Mouse (Mus musculus): ENCODE results near the gene Vrk3. TPM values are rescaled to one million over a fixed set of nuclear protein-coding genes. Genes with fewer than 3 reads are reported as not detected.
A peak's percentile ranks its signal among the peaks of the same experiment; 100 is the strongest.
"Not testable (repeated sequence)": the region's sequence is repeated elsewhere in the genome, so short reads cannot be mapped to it uniquely, and the experiment has no call there.

The Vrk3 gene
- polyA plus RNA-seq, 1 experiment from 2014 or later: 30.7 TPM

DNA sequence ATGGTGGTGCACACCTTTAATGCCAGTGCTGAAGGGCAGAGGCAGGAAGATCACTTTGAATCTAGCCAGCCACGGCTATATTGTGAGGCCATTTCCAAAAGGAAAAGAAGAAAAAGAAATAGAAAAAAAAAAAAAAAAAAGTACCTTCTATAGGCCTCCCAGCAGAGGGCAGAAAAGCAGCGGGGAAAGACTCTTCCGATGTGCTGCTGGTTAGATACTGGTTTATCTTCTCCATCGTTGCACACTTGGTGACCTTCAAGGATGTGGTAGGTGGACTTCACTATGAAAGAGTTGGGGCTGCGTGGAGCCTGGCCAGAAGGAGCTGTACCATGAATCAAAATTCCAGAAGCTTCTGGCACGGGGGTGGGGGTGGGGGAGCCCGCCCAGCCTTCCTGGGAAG, 23.9 kb upstream of the Vrk3 start:
- Histone ChIP-seq H3K4me1 (no peaks in the 10 kb centered on the region), H3K4me2 (no peak overlapping the region), H3K9ac (no peak overlapping the region), H3K27me3 (replicated peaks) (peaks cover 27% of the 10 kb centered on the region), H3K9me3 (peaks cover 6% of the 10 kb centered on the region; the same call in 1 of the 2 replicates), H3K36me3 (no peaks in the 10 kb centered on the region), H3K27ac (replicated peaks) (no peak overlapping the region), H3K4me3 (no peak overlapping the region)
- 18% methylated on average over 7 of the region's 7 CpGs for WGBS
- no peak for ATAC-seq (ENCODE audit: extremely low read depth, insufficient number of reproducible peaks, low FRiP score, low TSS enrichment)

DNA sequence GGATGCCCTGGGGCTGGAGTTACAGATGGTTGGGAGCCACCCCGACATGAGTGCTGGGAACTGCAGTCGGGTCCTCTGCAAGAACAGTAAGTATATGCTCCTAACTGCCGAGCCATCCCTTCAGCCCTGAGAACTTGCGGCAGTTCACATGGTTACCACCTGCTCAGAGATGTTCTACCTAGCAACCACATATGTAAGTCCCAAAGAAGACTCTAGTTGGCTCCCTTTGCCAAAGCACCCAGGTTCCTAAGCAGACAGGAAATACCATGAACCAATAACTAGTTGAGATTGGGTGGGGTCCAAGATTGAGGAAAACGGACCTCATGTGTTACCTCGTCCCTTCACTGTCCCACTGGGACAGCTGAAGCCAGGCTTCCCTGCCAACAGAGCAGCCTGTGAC, 21.9 kb upstream of the Vrk3 start:
- Histone ChIP-seq H3K9me3 (peaks cover 6% of the 10 kb centered on the region; the same call in 1 of the 2 replicates), H3K4me3 (no peak overlapping the region), H3K4me2 (no peak overlapping the region), H3K27me3 (replicated peaks) (peaks cover 22% of the 10 kb centered on the region; the same call in 1 of the 2 replicates), H3K36me3 (no peaks in the 10 kb centered on the region), H3K9ac (no peak overlapping the region), H3K4me1 (no peaks in the 10 kb centered on the region), H3K27ac (replicated peaks) (no peak overlapping the region)
- no peak for ATAC-seq (ENCODE audit: extremely low read depth, insufficient number of reproducible peaks, low FRiP score, low TSS enrichment)
- WGBS: 64% methylated on average over 6 of the region's 6 CpGs

DNA sequence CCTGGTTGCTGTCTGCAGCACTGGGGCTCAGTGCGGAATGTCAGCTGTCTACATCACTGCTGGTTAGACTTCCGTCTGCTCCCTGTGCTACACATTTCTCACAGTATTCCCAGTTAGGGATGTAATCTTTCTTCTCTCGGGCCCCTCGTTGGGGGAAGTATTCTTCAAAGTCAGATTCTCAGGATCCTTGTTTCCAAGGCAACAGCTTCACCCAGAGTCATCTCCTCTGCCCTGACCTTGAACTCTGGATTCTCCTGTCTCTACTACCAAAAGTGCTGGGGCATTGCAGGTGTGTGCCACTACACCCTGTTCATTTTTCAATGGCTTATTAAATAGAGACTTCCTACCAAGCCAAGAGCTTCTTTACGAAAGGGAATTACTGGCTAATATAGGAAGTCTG, 21.1 kb upstream of the Vrk3 start:
- Histone ChIP-seq H3K9ac (no peak overlapping the region), H3K36me3 (no peaks in the 10 kb centered on the region), H3K4me1 (no peaks in the 10 kb centered on the region), H3K27ac (replicated peaks) (no peak overlapping the region), H3K4me3 (no peak overlapping the region), H3K27me3 (replicated peaks) (peaks cover 22% of the 10 kb centered on the region; the same call in 1 of the 2 replicates), H3K4me2 (no peak overlapping the region), H3K9me3 (peaks cover 6% of the 10 kb centered on the region; the same call in 1 of the 2 replicates)
- no peak for ATAC-seq (ENCODE audit: extremely low read depth, insufficient number of reproducible peaks, low FRiP score, low TSS enrichment)
- 50% methylated on average over 5 of the region's 5 CpGs for WGBS

DNA sequence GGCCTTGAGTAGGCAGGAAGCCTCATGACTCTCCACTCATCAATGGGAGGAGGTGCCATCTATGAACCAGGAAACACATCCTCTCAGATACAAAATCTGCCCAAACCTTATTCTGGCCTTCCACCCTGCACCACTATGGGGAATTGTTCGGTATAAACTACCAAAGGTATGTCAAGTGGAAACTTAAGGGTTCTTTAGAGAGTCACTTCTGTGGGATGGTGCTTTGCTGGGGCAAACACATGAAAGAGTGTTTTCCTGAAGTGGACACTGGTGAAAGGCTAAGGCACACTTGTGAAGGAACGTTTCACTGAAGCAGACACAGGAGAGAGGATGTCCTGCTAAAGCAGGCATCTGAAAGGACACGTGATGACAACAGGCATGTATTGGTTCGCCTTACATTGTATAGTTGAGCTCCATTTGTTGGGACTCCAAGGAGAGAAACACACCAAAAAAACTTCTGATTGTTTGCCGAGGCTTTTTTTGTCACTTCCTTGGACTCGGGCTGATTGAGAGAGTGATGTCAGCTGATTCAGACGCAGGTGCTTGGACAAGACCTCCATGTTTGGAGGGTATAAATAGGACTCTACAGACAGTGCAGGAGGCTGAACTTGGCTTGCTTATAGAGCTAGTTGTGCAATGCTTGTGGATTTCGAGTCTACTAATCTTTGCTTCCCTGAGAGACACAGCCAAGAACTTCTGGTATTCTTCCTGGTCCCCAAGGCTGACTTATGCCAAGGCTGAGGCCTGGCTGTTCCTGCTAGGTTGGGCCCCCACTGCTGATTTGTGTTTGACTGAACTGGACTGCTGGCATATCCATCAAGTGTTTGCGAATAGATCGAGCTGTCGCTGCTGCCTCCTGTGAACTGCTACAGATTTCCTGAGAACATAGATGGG, 19.9 kb upstream of the Vrk3 start:
- H3K4me1 ChIP-seq: no peaks in the 10 kb centered on the region
- no peak overlapping the region for H3K4me3 ChIP-seq
- peaks cover 18% of the 10 kb centered on the region; the same call in 1 of the 2 replicates for H3K27me3 ChIP-seq (replicated peaks)
- H3K4me2 ChIP-seq: no peak overlapping the region
- H3K36me3 ChIP-seq: no peaks in the 10 kb centered on the region
- WGBS: 74% methylated on average over 11 of the region's 11 CpGs
- no peak overlapping the region for H3K9ac ChIP-seq
- no peak overlapping the region for H3K27ac ChIP-seq (replicated peaks)
- no peak for ATAC-seq (ENCODE audit: extremely low read depth, insufficient number of reproducible peaks, low FRiP score, low TSS enrichment)
- H3K9me3 ChIP-seq: peaks cover 6% of the 10 kb centered on the region; the same call in 1 of the 2 replicates

DNA sequence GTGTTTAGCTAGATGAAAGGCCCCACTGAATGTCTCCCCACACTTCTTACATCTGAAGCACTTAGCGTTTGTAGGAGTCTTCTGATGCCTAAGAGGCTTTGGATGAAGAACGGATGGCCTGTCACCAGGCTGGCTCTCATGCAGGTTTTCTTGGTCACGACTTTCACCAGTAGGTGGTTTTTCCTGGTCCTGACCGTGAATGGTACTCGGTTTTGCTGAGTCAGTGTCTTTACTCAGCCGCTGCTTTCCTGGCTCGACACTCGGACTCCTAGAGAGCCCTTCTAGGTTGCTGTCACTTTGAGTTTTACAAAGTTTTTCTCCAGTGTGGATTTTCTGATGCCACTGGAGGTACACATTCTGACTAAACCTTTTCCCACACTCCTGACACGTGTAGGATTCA, 14.5 kb upstream of the Vrk3 start:
- Histone ChIP-seq H3K27me3 (replicated peaks) (no peaks in the 10 kb centered on the region), H3K27ac (replicated peaks) (no peak overlapping the region), H3K4me2 (no peak overlapping the region), H3K4me1 (no peaks in the 10 kb centered on the region), H3K9ac (no peak overlapping the region), H3K4me3 (no peak overlapping the region), H3K36me3 (no peaks in the 10 kb centered on the region), H3K9me3 (0 out of 2 replicates have a peak, but pooled peaks cover 6% of the 10 kb centered on the region)
- no peak for ATAC-seq (ENCODE audit: extremely low read depth, insufficient number of reproducible peaks, low FRiP score, low TSS enrichment)
- WGBS: 78% methylated on average over 9 of the region's 9 CpGs

DNA sequence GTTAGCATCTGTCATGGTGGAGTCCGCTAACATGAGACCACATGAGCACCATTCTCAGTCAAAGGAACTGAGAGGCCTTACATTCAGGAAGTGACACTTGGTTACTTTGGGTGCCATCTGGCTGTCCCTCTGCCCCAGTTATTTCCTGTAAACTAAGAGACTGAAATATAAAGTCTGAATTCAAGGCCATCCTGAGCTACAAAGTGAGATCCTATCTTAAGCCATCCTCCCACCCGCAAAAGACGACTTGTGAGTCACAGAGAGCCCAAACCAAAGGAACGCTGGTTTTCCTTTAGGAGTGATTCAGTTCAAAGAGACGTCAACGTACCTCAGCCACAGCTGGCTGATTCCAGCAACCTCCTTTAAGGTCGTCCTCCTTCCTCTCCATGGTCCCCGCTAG, 6.9 kb upstream of the Vrk3 start:
- ATAC-seq (ENCODE audit: extremely low read depth, insufficient number of reproducible peaks, low FRiP score, low TSS enrichment): no peak
- H3K27ac ChIP-seq (replicated peaks): no peak overlapping the region
- H3K9me3 ChIP-seq: no peaks in the 10 kb centered on the region
- no peak overlapping the region for H3K9ac ChIP-seq
- no peak overlapping the region for H3K4me3 ChIP-seq
- peaks cover 10% of the 10 kb centered on the region for H3K4me1 ChIP-seq
- 70% methylated on average over 8 of the region's 8 CpGs for WGBS
- H3K27me3 ChIP-seq (replicated peaks): no peaks in the 10 kb centered on the region
- H3K36me3 ChIP-seq: no peaks in the 10 kb centered on the region
- H3K4me2 ChIP-seq: no peak overlapping the region

DNA sequence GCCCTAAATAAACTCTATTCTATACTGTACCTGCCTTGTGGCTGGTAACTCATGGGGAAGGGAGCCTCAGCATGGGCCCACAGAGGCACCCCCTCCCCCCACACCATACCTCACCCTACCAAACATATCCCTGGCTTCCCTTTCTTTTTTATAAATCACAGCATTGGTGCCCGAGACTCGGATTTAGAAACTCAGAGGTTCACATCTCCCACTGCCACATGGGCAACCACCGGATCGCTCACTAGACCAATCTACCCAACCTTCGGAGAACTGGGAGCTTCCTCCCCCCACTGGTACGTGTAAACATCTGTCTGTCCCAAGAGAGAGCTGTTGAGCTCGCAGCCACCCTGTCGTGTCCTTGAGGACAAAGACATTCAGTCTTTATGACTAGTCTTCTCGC, 3.9 kb upstream of the Vrk3 start:
- no peaks in the 10 kb centered on the region for H3K36me3 ChIP-seq
- no peaks in the 10 kb centered on the region for H3K27me3 ChIP-seq (replicated peaks)
- peaks cover 24% of the 10 kb centered on the region for H3K4me1 ChIP-seq
- H3K9me3 ChIP-seq: no peaks in the 10 kb centered on the region
- H3K9ac ChIP-seq: 0 out of 2 replicates have a peak overlapping the region, but pooled peaks have one; percentile 80
- no peak overlapping the region for H3K4me3 ChIP-seq
- peak overlapping the region; percentile 86; the same call in 1 of the 2 replicates for H3K4me2 ChIP-seq
- ATAC-seq (ENCODE audit: extremely low read depth, insufficient number of reproducible peaks, low FRiP score, low TSS enrichment): no peak
- H3K27ac ChIP-seq (replicated peaks): no peak overlapping the region
- 54% methylated on average over 9 of the region's 9 CpGs for WGBS

DNA sequence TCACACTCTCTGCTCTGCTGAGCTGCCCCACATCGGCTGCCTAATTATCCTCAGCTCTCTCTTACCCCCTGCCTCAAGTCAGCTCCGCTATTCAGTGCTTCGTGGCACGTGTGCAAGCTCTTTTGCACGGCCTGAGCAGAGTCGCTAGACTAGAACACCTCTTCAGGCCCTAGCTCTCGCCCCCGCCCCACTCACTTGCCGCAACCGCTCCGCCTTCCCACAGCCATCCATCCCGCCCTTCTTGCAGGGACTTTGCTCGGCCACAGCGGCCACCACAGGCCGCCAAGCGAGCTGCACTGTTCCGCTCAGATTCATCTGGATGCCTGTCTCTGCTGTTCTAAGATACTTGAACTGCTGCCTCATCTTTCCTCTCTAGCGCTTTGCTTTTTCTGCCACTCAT, 3.1 kb upstream of the Vrk3 start:
- H3K27ac ChIP-seq (replicated peaks): no peak overlapping the region
- peak overlapping the region; percentile 80 for H3K9ac ChIP-seq
- H3K9me3 ChIP-seq: no peaks in the 10 kb centered on the region
- H3K27me3 ChIP-seq (replicated peaks): no peaks in the 10 kb centered on the region
- no peaks in the 10 kb centered on the region for H3K36me3 ChIP-seq
- H3K4me1 ChIP-seq: peaks cover 29% of the 10 kb centered on the region
- no peak for ATAC-seq (ENCODE audit: extremely low read depth, insufficient number of reproducible peaks, low FRiP score, low TSS enrichment)
- peak overlapping the region; percentile 86 for H3K4me2 ChIP-seq
- under 1% methylated on average over 18 of the region's 18 CpGs for WGBS
- peak overlapping the region; percentile 56 for H3K4me3 ChIP-seq

DNA sequence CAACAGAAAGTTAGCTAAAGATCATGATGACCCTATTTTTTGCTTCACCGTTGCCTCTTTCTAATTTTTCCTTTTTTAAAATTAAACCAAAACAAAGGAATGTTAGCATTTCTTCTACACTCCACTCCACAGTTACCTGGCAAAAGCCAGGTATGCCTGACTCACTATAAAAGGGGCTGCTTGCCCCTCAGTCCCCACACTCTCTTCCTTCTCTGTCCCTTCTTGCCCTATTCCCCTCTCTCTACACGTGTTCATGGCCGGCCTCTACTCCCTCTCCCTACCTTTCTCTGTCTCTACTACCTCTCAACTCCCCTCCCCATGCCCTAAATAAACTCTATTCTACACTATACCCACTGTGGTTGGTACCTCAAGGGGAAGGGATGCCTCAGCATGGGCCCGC, 1.1 kb upstream of the Vrk3 start:
- H3K27ac ChIP-seq (replicated peaks): no peak overlapping the region
- H3K9me3 ChIP-seq: no peaks in the 10 kb centered on the region
- H3K9ac ChIP-seq: peak overlapping the region; percentile 74; the same call in 1 of the 2 replicates
- peak overlapping the region; percentile 80 for H3K4me3 ChIP-seq
- WGBS: 56% methylated on average over 4 of the region's 4 CpGs
- peaks cover 6% of the 10 kb centered on the region for H3K36me3 ChIP-seq
- H3K27me3 ChIP-seq (replicated peaks): no peaks in the 10 kb centered on the region
- H3K4me2 ChIP-seq: peak overlapping the region; percentile 81
- H3K4me1 ChIP-seq: peaks cover 29% of the 10 kb centered on the region
- ATAC-seq (ENCODE audit: extremely low read depth, insufficient number of reproducible peaks, low FRiP score, low TSS enrichment): no peak

DNA sequence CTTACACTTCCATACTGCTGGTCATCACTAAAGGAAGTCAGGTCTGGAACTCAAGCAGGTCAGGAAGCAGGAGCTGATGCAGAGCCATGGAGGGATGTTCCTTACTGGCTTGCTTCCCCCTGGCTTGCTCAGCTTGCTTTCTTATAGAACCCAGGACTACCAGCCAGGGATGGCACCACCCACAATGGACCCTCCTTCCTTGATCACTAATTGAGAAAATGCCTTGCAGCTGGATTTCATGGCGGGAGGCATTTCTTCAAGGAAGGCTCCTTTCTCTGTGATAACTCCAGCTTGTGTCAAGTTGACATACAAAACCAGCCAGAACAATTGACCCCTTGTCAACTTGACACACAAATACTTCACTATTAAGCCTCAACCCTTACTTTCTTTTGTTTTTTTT, 2.7 kb downstream of the Vrk3 start, which contains the start of gene Zfp473:
Gene Zfp473, minus strand, starts transcription at position 101 of the 400 bp plus-strand sequence.
- peaks cover 18% of the 10 kb centered on the region for H3K4me1 ChIP-seq
- not testable (repeated sequence) for H3K4me3 ChIP-seq; H3K9ac ChIP-seq; H3K27me3 ChIP-seq (replicated peaks); H3K27ac ChIP-seq (replicated peaks); ATAC-seq (ENCODE audit: extremely low read depth, insufficient number of reproducible peaks, low FRiP score, low TSS enrichment); H3K9me3 ChIP-seq; H3K4me2 ChIP-seq
- WGBS: 88% methylated on average over 1 of the region's 1 CpGs
- H3K36me3 ChIP-seq: peaks cover 44% of the 10 kb centered on the region

DNA sequence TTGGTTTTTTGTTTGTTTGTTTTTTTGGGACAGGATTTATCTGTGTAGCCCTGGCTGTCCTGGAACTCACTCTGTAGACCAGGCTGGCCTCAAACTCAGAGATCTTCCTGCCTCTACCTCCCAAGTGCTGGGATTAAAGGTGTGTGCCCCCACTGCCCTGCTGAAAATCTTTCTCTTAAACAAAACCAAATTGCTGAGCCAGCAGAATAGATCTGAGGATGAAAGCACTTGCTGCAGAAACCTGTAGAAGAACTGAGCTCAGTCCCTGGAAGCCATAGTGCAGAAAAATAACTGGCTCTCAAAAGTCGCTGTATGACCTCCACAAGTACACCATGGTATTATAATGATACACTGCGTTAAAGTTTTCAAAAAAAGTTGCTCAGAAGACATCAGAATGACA, 9.0 kb downstream of the Vrk3 start:
- no peak overlapping the region for H3K27ac ChIP-seq (replicated peaks)
- no peaks in the 10 kb centered on the region for H3K27me3 ChIP-seq (replicated peaks)
- no peak overlapping the region for H3K4me3 ChIP-seq
- H3K4me1 ChIP-seq: no peaks in the 10 kb centered on the region
- H3K9ac ChIP-seq: no peak overlapping the region
- ATAC-seq (ENCODE audit: extremely low read depth, insufficient number of reproducible peaks, low FRiP score, low TSS enrichment): no peak
- H3K4me2 ChIP-seq: no peak overlapping the region
- no peaks in the 10 kb centered on the region for H3K9me3 ChIP-seq
- peaks cover 99% of the 10 kb centered on the region for H3K36me3 ChIP-seq
- 83% methylated on average over 2 of the region's 2 CpGs for WGBS

DNA sequence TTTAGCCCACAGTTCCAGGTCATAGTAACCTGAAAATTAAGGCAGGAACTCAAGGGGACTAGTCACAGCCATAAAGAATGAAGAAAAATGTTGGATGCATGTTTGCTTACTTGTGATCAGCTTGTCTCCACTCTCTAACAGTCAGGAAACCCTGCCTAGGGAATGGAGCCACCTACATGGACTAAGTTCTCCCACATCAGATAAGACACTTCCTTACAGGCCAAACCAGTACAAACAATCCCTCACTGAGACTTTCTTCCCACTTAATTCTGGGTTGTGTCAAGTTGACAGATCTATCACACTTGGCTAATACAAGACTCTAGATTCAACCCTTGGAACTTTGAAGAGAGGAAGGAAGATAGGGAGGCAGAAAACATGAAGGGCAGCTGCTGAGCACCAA, 12.2 kb downstream of the Vrk3 start:
- no peak for ATAC-seq (ENCODE audit: extremely low read depth, insufficient number of reproducible peaks, low FRiP score, low TSS enrichment)
- Histone ChIP-seq H3K4me3 (no peak overlapping the region), H3K4me1 (no peaks in the 10 kb centered on the region), H3K27ac (replicated peaks) (no peak overlapping the region), H3K36me3 (peaks cover 96% of the 10 kb centered on the region), H3K9me3 (no peaks in the 10 kb centered on the region), H3K4me2 (no peak overlapping the region), H3K9ac (no peak overlapping the region), H3K27me3 (replicated peaks) (no peaks in the 10 kb centered on the region)
